Mouse (Mus musculus) erythroblast, embryonic 14.5 days (primary cell): ENCODE results near the gene Ccdc114. TPM values are rescaled to one million over a fixed set of nuclear protein-coding genes. Genes with fewer than 3 reads are reported as not detected.
"Not testable (repeated sequence)": the region's sequence is repeated elsewhere in the genome, so short reads cannot be mapped to it uniquely, and the experiment has no call there.

Experiments used
- H3K27me3 ChIP-seq: 2 replicates; pipeline ENCODE4 v1.6.1; 2012; ENCODE audit warnings: inconsistent platforms; ENCODE audit not compliant: control insufficient read depth
- H3K36me3 ChIP-seq: 2 replicates; pipeline ENCODE4 v1.6.1; 2012; ENCODE audit warnings: mild to moderate bottlenecking, inconsistent platforms; ENCODE audit not compliant: control insufficient read depth
- H3K4me1 ChIP-seq: 2 replicates; pipeline ENCODE4 v1.6.1; 2012; ENCODE audit warnings: inconsistent platforms; ENCODE audit not compliant: control insufficient read depth
- H3K4me3 ChIP-seq: replicated peaks from 2 replicates; pipeline ENCODE3; 2012; ENCODE audit warnings: moderate library complexity, mild to moderate bottlenecking, inconsistent platforms
- H3K9me3 ChIP-seq: 2 replicates; pipeline ENCODE4 v1.6.1; 2012; ENCODE audit warnings: low read length, inconsistent platforms, mixed read lengths; ENCODE audit not compliant: control insufficient read depth
- GATA1 ChIP-seq: IDR thresholded peaks from 2 replicates; pipeline ENCODE4 v1.6.1; 2012; ENCODE audit warnings: low read length, inconsistent platforms, mixed read lengths
- TAL1 ChIP-seq: IDR thresholded peaks from 3 replicates; pipeline ENCODE4 v1.6.1; 2012; ENCODE audit warnings: low read length, inconsistent platforms, mixed read lengths
- polyA plus RNA-seq: library from polyadenylated mRNA; stranded (reverse); fragments of >175 nt; gene quantifications from 2 replicates; pipeline ENCODE4 v1.2.3, GENCODE M21; 2012

Gene Ccdc114
- polyA plus RNA-seq, 1 experiment, result not detected

- Histone ChIP-seq H3K9me3 (peaks cover 7% of the 10 kb centered on the region), H3K27me3 (peaks cover 6% of the 10 kb centered on the region), H3K36me3 (peaks cover 7% of the 10 kb centered on the region), H3K4me3 (peak overlapping the region; percentile 71), H3K4me1 (peaks cover 60% of the 10 kb centered on the region)
- TF ChIP-seq TAL1 (no peak), GATA1 (no peak)
Measured at GRCm38 (mm10) chr7:45922928-45923761, 727 bp upstream of the Ccdc114 start.

GRCm38 (mm10) chr7:45924429-45924816 is 551 bp downstream of the Ccdc114 start:
- H3K4me1 ChIP-seq, result peaks cover 54% of the 10 kb centered on the region
- H3K9me3 ChIP-seq, result peaks cover 7% of the 10 kb centered on the region
- peaks cover 13% of the 10 kb centered on the region for H3K27me3 ChIP-seq
- peak overlapping the region; percentile 71 for H3K4me3 ChIP-seq
- H3K36me3 ChIP-seq, result no peaks in the 10 kb centered on the region
- TF ChIP-seq GATA1, result no peak
- no peak for TF ChIP-seq TAL1

GRCm38 (mm10) chr7:45928626-45929295 is 4.9 kb downstream of the Ccdc114 start:
- Histone ChIP-seq H3K4me1 (peaks cover 10% of the 10 kb centered on the region), H3K27me3 (peaks cover 13% of the 10 kb centered on the region), H3K4me3 (no peak overlapping the region), H3K36me3 (no peaks in the 10 kb centered on the region), H3K9me3 (peaks cover 20% of the 10 kb centered on the region)
- TF ChIP-seq TAL1 (no peak), GATA1 (no peak)

- Histone ChIP-seq H3K27me3 (peaks cover 13% of the 10 kb centered on the region), H3K4me3 (no peak overlapping the region), H3K9me3 (peaks cover 20% of the 10 kb centered on the region), H3K4me1 (peaks cover 1% of the 10 kb centered on the region), H3K36me3 (no peaks in the 10 kb centered on the region)
- no peak for TF ChIP-seq GATA1
- no peak for TF ChIP-seq TAL1
Measured at GRCm38 (mm10) chr7:45929688-45930087, 5.8 kb downstream of the Ccdc114 start.

- H3K36me3 ChIP-seq, H3K27me3 ChIP-seq, H3K4me3 ChIP-seq, H3K4me1 ChIP-seq: not testable (repeated sequence)
- H3K9me3 ChIP-seq, result peaks cover 13% of the 10 kb centered on the region
Measured at GRCm38 (mm10) chr7:45933766-45934165, 9.9 kb downstream of the Ccdc114 start.

- no peak for TF ChIP-seq GATA1
- H3K4me3 ChIP-seq, result no peak overlapping the region
- H3K4me1 ChIP-seq, result no peaks in the 10 kb centered on the region
Measured at GRCm38 (mm10) chr7:45935114-45935513, 11.2 kb downstream of the Ccdc114 start.

GRCm38 (mm10) chr7:45939836-45940235 is 16.0 kb downstream of the Ccdc114 start:
- no peaks in the 10 kb centered on the region for H3K9me3 ChIP-seq
- no peaks in the 10 kb centered on the region for H3K36me3 ChIP-seq
- no peak overlapping the region for H3K4me3 ChIP-seq
- no peaks in the 10 kb centered on the region for H3K4me1 ChIP-seq
- TF ChIP-seq GATA1 (no peak), TAL1 (no peak)
- H3K27me3 ChIP-seq, result no peaks in the 10 kb centered on the region

More at GRCm38 (mm10) chr7:45935114-45935513, 11.2 kb downstream of the Ccdc114 start:
- Histone ChIP-seq H3K27me3 (no peaks in the 10 kb centered on the region), H3K36me3 (no peaks in the 10 kb centered on the region), H3K9me3 (peaks cover 13% of the 10 kb centered on the region)

GRCm38 (mm10) chr7:45941986-45942385 is 18.1 kb downstream of the Ccdc114 start:
- H3K4me3 ChIP-seq, result no peak overlapping the region
- no peaks in the 10 kb centered on the region for H3K36me3 ChIP-seq
- no peaks in the 10 kb centered on the region for H3K4me1 ChIP-seq
- TF ChIP-seq TAL1 (no peak), GATA1 (no peak)
- no peaks in the 10 kb centered on the region for H3K27me3 ChIP-seq
- no peaks in the 10 kb centered on the region for H3K9me3 ChIP-seq

GRCm38 (mm10) chr7:45943280-45943679 is 19.4 kb downstream of the Ccdc114 start:
- H3K4me1 ChIP-seq, H3K4me3 ChIP-seq, H3K27me3 ChIP-seq, H3K36me3 ChIP-seq, H3K9me3 ChIP-seq: not testable (repeated sequence)
